Mouse (Mus musculus) forebrain, embryonic 10.5 days (tissue): ENCODE results near the gene Cntn4. TPM values are rescaled to one million over a fixed set of nuclear protein-coding genes. Genes with fewer than 3 reads are reported as not detected.
A peak's percentile ranks its signal among the peaks of the same experiment; 100 is the strongest.

Source experiments
- DNase-seq: peaks from one replicate; pipeline ENCODE4 v3.0.0-alpha.2; 2017; ENCODE audit warnings: low spot score; ENCODE audit errors: extremely low spot score
- H3K27ac ChIP-seq: fragments of 300-500 bp; sonication (generic); 2 replicates; pipeline ENCODE4 v1.5.1; 2016; ENCODE audit warnings: mild to moderate bottlenecking
- H3K27me3 ChIP-seq: fragments of 300-500 bp; sonication (generic); 2 replicates; pipeline ENCODE4 v1.6.1; 2016; ENCODE audit warnings: mild to moderate bottlenecking; ENCODE audit not compliant: poor library complexity, severe bottlenecking
- H3K36me3 ChIP-seq: fragments of 300-500 bp; sonication (generic); replicated peaks from 2 replicates; pipeline ENCODE4 v1.6.1; 2016; ENCODE audit warnings: mild to moderate bottlenecking, moderate library complexity
- H3K4me1 ChIP-seq: fragments of 300-500 bp; sonication (generic); 2 replicates; pipeline ENCODE4 v1.6.1; 2016
- H3K4me3 ChIP-seq: fragments of 300-500 bp; sonication (generic); 2 replicates; pipeline ENCODE4 v1.5.1; 2016; ENCODE audit warnings: mild to moderate bottlenecking, moderate library complexity
- H3K9me3 ChIP-seq: fragments of 300-500 bp; sonication (generic); 2 replicates; pipeline ENCODE4 v1.6.1; 2016; ENCODE audit warnings: mild to moderate bottlenecking, moderate library complexity
- WGBS: fragments of 180-500 bp; shearing (Covaris S2); methylation state at CpG from one replicate; pipeline ENCODE4 v1.1.7; 2016; 5-methylcytosine and 5-hydroxymethylcytosine counted together
- polyA plus RNA-seq: library from polyadenylated mRNA; unstranded; fragments of >200 nt; fragmentation: Nextera tagmentation; extraction: Ambion mirVana; gene quantifications from 2 replicates; pipeline ENCODE4 v1.2.1, GENCODE M21; 2016

The Cntn4 gene
- polyA plus RNA-seq, 1 experiment from 2014 or later: 0.16 TPM

DNA sequence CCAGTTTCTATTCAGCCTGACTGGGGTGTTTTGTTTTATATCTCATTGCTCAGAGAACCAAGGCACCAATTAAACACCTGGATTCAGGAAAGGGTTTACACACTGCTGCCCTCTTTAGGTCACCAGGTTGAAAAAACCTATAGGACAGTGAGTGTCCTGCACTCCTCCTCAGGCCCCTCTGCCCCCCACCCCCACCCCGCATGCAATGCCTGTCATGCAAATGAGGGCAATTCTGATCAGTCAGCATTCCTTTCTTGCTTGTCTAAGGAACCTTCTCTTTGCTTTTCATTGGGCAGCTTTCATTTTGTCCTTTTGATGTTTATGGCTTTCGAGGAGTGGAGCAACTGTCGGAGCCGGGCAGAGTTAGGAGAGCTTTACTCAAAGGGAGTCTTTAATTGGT is 969.5 kb downstream of the Cntn4 start:
- H3K27ac ChIP-seq: no peak overlapping the region
- peaks cover 8% of the 10 kb centered on the region for H3K4me1 ChIP-seq
- WGBS: 43% methylated on average over 4 of the region's 4 CpGs
- DNase-seq: no peak
- H3K27me3 ChIP-seq: no peaks in the 10 kb centered on the region
- H3K36me3 ChIP-seq: no peaks in the 10 kb centered on the region
- H3K9me3 ChIP-seq: no peaks in the 10 kb centered on the region
- H3K4me3 ChIP-seq: no peak overlapping the region

DNA sequence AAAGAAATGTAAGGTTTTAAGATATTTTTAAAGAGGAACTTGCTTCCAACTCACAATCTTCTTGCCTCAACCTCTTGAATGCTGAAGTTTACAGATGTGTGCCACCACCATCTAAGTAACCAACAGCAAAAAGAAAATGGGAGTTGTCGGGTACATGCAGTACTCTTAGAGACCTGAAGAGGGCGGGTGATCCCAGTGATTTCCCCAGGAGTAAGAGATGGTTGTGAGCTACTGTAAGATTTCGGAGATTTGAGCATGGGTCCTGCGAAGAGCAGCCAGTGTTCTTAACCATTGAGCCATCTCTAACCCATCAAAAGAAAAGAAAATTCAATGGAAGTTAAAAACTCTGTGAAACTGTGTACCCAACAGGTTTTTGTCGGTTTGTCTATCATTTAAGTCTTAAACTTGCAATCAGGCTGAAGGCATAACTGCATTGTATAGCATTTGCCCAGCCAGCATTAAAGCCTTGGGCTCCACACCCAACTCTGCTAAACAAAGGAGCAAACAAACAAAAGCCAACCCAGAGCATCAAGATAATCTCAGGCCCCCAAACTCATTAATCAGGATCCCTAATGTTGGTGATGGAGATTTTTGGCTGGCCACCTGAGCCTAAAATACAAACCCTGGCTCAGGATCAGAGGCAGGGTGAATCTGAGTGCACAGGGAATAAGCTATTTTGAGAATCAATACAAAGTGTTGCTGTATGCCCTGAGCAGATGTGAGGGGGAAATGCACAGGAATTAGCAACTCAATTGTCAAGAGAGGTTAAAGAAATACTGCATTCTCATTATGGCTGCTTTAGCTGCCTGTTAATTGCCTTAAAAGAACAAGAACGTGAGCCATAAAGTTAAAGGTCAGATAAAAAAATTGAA is 986.6 kb downstream of the Cntn4 start:
- Histone ChIP-seq H3K4me3 (no peak overlapping the region), H3K36me3 (no peaks in the 10 kb centered on the region), H3K4me1 (0 out of 2 replicates have a peak, but pooled peaks cover 3% of the 10 kb centered on the region), H3K27me3 (no peaks in the 10 kb centered on the region), H3K9me3 (no peaks in the 10 kb centered on the region), H3K27ac (no peak overlapping the region)
- 32% methylated on average over 6 of the region's 6 CpGs for WGBS
- DNase-seq: peak; percentile 39

DNA sequence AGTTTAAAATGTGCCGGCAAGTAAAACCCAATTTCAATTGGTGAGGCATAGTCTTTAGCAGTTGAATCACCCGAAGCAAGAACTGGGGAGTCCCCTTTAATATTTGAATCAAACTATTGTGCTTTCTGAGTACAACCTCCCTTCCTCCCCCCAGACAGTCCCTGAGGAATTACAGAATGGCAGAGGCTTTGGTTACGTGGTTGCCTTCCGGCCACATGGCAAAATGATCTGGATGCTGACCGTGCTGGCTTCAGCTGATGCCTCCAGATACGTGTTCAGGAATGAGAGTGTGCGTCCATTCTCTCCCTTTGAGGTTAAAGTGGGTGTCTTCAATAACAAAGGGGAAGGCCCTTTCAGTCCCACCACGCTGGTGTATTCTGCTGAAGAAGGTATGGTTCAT is 998.1 kb downstream of the Cntn4 start:
- no peak overlapping the region for H3K27ac ChIP-seq
- H3K36me3 ChIP-seq: no peaks in the 10 kb centered on the region
- H3K27me3 ChIP-seq: no peaks in the 10 kb centered on the region
- H3K9me3 ChIP-seq: no peaks in the 10 kb centered on the region
- no peak overlapping the region for H3K4me3 ChIP-seq
- DNase-seq: no peak
- peaks cover 4% of the 10 kb centered on the region for H3K4me1 ChIP-seq
- WGBS: 87% methylated on average over 8 of the region's 8 CpGs

DNA sequence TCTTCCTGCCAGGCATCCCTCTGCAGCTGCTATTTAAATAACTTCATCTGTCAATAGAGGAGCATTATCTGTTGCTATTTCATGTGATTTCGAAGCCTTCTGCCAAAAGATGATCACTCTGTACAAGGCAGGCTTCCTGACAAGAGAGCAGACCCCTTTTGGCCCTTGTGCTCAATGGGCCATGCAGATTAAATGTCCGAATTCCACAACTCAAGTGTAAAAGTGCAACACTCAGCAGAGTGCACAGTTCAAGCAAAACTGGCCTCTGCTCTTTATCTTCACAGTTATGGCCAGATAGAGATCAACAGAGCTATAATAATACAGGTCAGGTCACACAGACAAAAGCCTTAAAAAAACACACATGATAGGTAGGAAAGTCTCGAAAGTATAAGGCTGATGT is 1024.5 kb downstream of the Cntn4 start:
- Histone ChIP-seq H3K4me3 (no peak overlapping the region), H3K27ac (no peak overlapping the region), H3K4me1 (no peaks in the 10 kb centered on the region), H3K36me3 (no peaks in the 10 kb centered on the region), H3K9me3 (no peaks in the 10 kb centered on the region), H3K27me3 (no peaks in the 10 kb centered on the region)
- DNase-seq: no peak
- 81% methylated on average over 3 of the region's 3 CpGs for WGBS

DNA sequence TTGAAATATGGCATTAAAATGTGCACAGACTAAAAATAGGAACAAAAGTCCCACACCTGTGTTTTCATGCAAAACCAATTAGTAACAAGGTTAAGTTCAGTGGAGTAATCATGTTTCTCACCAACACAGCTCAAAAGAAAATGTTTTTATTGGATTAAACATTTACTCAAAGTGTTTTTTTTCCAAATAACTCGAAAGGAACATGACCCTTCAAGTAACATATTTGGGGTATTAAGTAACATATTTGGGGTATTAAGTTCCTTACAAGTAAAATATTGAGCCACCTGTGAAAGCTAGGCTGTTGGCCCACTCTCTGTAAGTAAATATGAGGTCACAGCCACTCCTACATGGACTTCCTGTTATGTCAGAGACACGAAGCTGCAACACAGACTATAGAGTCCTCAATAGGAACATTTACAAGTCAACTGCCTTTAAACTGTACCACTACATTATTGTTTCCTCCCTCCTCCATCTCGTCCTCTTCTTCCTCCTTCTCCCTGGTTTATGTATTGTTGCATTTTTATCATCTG is 1028.1 kb downstream of the Cntn4 start:
- Histone ChIP-seq H3K27me3 (no peaks in the 10 kb centered on the region), H3K27ac (no peak overlapping the region), H3K4me3 (no peak overlapping the region), H3K9me3 (no peaks in the 10 kb centered on the region), H3K36me3 (no peaks in the 10 kb centered on the region), H3K4me1 (no peaks in the 10 kb centered on the region)
- WGBS: 67% methylated on average over 3 of the region's 3 CpGs
- no peak for DNase-seq

DNA sequence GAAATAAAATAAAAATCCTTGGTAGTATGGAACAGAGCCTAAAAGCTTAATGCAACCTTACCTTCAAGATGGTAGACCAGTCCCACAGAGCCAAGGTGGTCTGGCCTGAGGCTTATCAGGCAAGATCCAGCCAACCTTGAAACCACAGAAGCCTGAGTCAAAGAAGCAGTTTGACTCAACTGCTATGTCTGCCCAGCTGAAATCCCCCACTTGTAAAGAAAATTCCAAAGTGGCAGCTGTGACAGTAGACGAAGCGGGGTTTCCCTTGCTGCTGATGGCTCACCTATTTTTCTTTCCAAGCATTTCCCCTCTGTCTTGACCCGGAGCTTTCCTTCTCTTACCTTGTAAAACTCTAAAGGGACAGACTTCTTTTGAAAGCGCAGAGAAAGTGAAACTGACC is 1048.2 kb downstream of the Cntn4 start:
- DNase-seq: no peak
- Histone ChIP-seq H3K4me3 (no peak overlapping the region), H3K27me3 (peaks cover 39% of the 10 kb centered on the region), H3K36me3 (no peaks in the 10 kb centered on the region), H3K9me3 (no peaks in the 10 kb centered on the region), H3K4me1 (no peaks in the 10 kb centered on the region), H3K27ac (no peak overlapping the region)
- 90% methylated on average over 4 of the region's 4 CpGs for WGBS

DNA sequence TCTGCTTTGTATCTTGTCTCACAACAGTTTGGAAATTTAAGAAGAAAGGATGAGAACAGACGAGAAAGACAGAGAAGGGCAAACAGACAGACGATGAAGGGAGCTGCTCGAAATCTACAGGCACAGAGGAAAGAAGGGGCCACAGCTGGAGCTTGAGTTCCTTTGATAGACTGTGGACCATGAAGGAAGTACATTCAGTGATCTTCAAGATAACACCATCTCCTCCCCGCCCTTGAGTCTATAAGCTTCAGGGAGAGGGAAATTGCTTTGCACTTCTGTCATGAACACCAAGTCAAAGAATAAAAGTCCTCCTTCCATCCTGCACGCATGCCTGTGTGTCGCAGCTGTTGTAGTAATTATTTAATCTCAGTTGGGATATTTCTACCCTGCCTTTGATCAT is 1048.6 kb downstream of the Cntn4 start:
- Histone ChIP-seq H3K4me3 (no peak overlapping the region), H3K27me3 (peaks cover 35% of the 10 kb centered on the region), H3K36me3 (no peaks in the 10 kb centered on the region), H3K4me1 (no peaks in the 10 kb centered on the region), H3K27ac (no peak overlapping the region), H3K9me3 (no peaks in the 10 kb centered on the region)
- DNase-seq: no peak
- WGBS: 79% methylated on average over 6 of the region's 6 CpGs

DNA sequence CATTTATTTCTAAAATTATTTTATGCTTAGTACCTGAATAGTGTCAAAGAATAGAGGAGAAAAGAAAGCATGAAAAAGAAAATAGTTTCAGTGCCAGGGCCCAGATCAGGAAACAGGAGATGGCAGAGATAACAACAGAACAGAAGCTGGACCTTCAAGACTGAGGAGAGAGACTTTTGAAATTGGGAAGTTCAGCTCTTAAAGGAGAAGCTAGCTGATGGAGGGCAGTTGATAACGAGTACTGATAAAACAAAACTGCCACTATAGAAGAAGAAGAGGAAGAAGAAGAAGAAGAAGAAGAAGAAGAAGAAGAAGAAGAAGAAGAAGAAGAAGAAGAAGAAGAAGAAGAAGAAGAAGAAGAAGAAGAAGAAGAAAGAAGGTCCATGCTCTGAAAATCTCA is 1050.2 kb downstream of the Cntn4 start:
- no peaks in the 10 kb centered on the region for H3K9me3 ChIP-seq
- no peak for DNase-seq
- no peak overlapping the region for H3K4me3 ChIP-seq
- 91% methylated on average over 1 of the region's 1 CpGs for WGBS
- H3K36me3 ChIP-seq: no peaks in the 10 kb centered on the region
- peaks cover 30% of the 10 kb centered on the region for H3K27me3 ChIP-seq
- no peaks in the 10 kb centered on the region for H3K4me1 ChIP-seq
- H3K27ac ChIP-seq: no peak overlapping the region

DNA sequence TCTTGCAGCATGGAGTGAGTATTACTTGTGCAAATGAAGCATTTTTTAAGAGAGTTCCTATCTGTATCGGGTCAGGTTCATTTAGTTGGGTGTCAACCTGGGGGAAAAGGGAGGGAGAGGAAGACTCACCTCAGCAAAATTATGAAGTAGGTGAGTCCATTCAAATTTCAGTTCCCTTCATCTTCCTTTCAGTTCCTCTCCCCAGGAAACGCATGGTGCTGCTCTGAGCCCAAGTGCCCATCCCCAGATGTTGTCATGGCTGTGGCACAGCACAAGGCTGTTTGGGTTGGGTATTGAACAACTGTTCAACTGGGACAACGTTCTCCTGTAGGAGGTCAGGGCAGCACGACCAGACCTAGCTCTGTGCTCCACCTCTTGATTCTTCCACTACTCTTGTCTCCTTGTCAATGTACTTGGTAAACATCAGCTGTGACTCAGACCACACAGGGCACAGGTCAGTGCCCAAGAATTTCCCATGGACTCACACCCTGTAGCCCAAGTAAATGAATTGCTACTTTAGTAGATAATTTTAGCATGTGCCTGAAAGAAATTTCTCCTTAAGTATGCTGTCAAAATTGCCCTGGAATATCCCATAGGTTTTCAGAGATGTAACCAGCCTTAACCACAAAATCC is 1052.3 kb downstream of the Cntn4 start:
- no peaks in the 10 kb centered on the region for H3K4me1 ChIP-seq
- no peak overlapping the region for H3K27ac ChIP-seq
- no peak for DNase-seq
- H3K9me3 ChIP-seq: no peaks in the 10 kb centered on the region
- H3K27me3 ChIP-seq: peaks cover 17% of the 10 kb centered on the region
- H3K4me3 ChIP-seq: no peak overlapping the region
- H3K36me3 ChIP-seq: no peaks in the 10 kb centered on the region
- 87% methylated on average over 4 of the region's 4 CpGs for WGBS

DNA sequence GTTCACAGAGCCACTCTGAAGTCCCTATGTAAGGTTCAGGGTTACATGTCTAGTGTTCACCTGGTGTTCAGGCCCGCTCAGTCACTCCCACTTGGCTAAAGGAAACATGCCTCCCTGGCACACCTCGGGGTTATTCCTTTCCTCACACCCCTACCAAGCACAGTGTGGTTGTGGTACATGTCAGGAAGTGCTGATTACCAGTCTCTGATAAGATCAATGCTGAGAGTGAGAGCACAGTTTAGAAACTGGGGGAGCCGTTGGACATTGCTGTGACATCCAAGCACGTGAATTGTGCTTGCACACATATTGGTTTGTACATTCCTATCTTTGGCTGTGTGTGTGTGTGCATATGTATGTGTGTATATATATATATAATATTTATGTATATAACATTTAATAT is 1055.1 kb downstream of the Cntn4 start:
- H3K27ac ChIP-seq: no peak overlapping the region
- H3K36me3 ChIP-seq: no peaks in the 10 kb centered on the region
- no peaks in the 10 kb centered on the region for H3K27me3 ChIP-seq

DNA sequence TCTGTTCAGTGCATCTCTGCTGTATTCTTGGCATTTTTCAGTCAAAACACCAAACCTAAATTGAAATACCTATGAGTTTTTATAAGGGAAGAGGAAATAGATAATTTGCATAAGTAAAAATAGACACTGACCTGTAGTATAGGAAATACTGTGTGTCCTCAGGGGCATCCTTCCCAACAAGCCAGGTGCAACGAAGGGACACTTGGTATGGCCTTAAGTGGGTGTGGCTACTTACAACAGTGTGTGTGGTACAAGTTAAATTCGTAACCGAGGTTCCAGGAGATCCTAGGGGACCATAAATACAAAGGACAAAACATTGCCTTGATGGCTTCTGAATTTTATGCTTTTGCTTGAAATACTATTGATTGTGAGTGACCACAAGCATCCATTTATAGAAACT is 1060.8 kb downstream of the Cntn4 start:
- Histone ChIP-seq H3K4me3 (no peak overlapping the region), H3K27me3 (no peaks in the 10 kb centered on the region), H3K4me1 (no peaks in the 10 kb centered on the region), H3K9me3 (no peaks in the 10 kb centered on the region), H3K36me3 (no peaks in the 10 kb centered on the region), H3K27ac (no peak overlapping the region)
- DNase-seq: no peak
- WGBS: 78% methylated on average over 3 of the region's 3 CpGs

More for the DNA sequence above, 1055.1 kb downstream of the Cntn4 start:
- Histone ChIP-seq H3K9me3 (no peaks in the 10 kb centered on the region), H3K4me1 (no peaks in the 10 kb centered on the region), H3K4me3 (no peak overlapping the region)
- DNase-seq: no peak
- 91% methylated on average over 4 of the region's 4 CpGs for WGBS

DNA sequence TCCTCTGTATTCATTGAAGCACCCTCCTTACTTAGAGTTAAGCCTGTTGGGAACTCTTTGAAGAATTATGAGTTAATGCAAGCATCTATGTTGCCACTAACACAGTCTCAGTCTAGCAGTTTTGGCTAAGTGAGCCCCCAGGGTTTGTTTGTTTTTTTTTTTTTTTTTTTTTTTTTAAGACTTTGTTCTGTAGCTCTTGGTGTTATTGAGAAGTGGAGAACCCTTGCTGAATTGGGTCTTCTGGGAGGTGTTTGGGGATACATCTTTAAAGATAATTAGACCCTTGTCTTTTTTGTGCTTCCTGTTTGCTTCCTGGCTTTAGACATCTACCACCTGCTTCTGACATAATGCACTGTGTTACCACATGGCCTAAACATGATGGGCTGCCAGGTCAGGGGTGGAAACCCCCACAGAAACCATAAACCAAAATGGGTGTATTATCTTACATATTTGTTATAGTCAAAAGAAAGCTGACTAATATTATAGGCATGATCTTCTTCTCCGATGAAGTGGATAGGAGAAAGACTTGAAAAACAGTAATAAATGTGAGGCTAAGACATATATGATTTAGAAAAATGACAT is 1062.9 kb downstream of the Cntn4 start:
- WGBS: 95% methylated on average over 1 of the region's 1 CpGs
- no peak for DNase-seq

More for the DNA sequence above, 1062.9 kb downstream of the Cntn4 start:
- no peak overlapping the region for H3K4me3 ChIP-seq
- H3K36me3 ChIP-seq: no peaks in the 10 kb centered on the region
- no peaks in the 10 kb centered on the region for H3K27me3 ChIP-seq
- no peaks in the 10 kb centered on the region for H3K4me1 ChIP-seq
- no peaks in the 10 kb centered on the region for H3K9me3 ChIP-seq
- no peak overlapping the region for H3K27ac ChIP-seq
